Mouse (Mus musculus) heart, adult 11 months (tissue): ENCODE results near the gene Camk2d.

ENCODE experiments used
- DNase-seq: peaks from one replicate; pipeline ENCODE4 v3.0.0; 2022

The Camk2d gene

GRCm38 (mm10) chr3:126612748-126613509, 16.8 kb downstream of the Camk2d start:
- DNase-seq, result no peak

- no peak for DNase-seq
These were observed 17.5 kb downstream of the Camk2d start for GRCm38 (mm10) chr3:126613510-126614128.

GRCm38 (mm10) chr3:126615306-126615705, 19.2 kb downstream of the Camk2d start:
- DNase-seq, result no peak

- no peak for DNase-seq
These were observed 24.1 kb downstream of the Camk2d start for GRCm38 (mm10) chr3:126620152-126620551.

- DNase-seq, result no peak
These were observed 26.4 kb downstream of the Camk2d start for GRCm38 (mm10) chr3:126622509-126622908.

GRCm38 (mm10) chr3:126624994-126625763, 29.1 kb downstream of the Camk2d start:
- peak; percentile 92 for DNase-seq

GRCm38 (mm10) chr3:126625764-126626040, 29.6 kb downstream of the Camk2d start:
- DNase-seq, result no peak

GRCm38 (mm10) chr3:126627968-126628367, 31.9 kb downstream of the Camk2d start:
- peak; percentile 24 for DNase-seq

GRCm38 (mm10) chr3:126628380-126628779, 32.3 kb downstream of the Camk2d start:
- DNase-seq, result peak; percentile 24

- peak; percentile 82 for DNase-seq
These were observed 32.9 kb downstream of the Camk2d start for GRCm38 (mm10) chr3:126629040-126629439.

GRCm38 (mm10) chr3:126630111-126630869, 34.2 kb downstream of the Camk2d start:
- peak; percentile 97 for DNase-seq

GRCm38 (mm10) chr3:126631583-126631982, 35.5 kb downstream of the Camk2d start:
- DNase-seq, result no peak

GRCm38 (mm10) chr3:126632580-126632979, 36.5 kb downstream of the Camk2d start:
- no peak for DNase-seq

GRCm38 (mm10) chr3:126634171-126634570, 38.1 kb downstream of the Camk2d start:
- DNase-seq, result no peak

GRCm38 (mm10) chr3:126638259-126638658, 42.2 kb downstream of the Camk2d start:
- no peak for DNase-seq

- peak; percentile 91 for DNase-seq
These were observed 43.0 kb downstream of the Camk2d start for GRCm38 (mm10) chr3:126639098-126639513.

GRCm38 (mm10) chr3:126640443-126641251, 44.5 kb downstream of the Camk2d start:
- DNase-seq, result no peak

- no peak for DNase-seq
These were observed 45.3 kb downstream of the Camk2d start for GRCm38 (mm10) chr3:126641451-126641850.

GRCm38 (mm10) chr3:126643071-126644010, 47.2 kb downstream of the Camk2d start:
- DNase-seq, result no peak

GRCm38 (mm10) chr3:126650332-126650731, 54.2 kb downstream of the Camk2d start:
- DNase-seq, result no peak

- DNase-seq, result no peak
These were observed 54.6 kb downstream of the Camk2d start for GRCm38 (mm10) chr3:126650747-126651146.
